Mouse (Mus musculus): Measurements from ENCODE around the gene Lrrc72.

Lrrc72 gene

GRCm38 (mm10) chr12:36189610-36190009, 63.6 kb downstream of the Lrrc72 start:
- DNase-seq (ENCODE audit: low spot score) = no peak

- DNase-seq (ENCODE audit: low spot score) = no peak
Observed at GRCm38 (mm10) chr12:36187081-36187480, 66.1 kb downstream of the Lrrc72 start.

- DNase-seq (ENCODE audit: low spot score) = no peak
Observed at GRCm38 (mm10) chr12:36182570-36182969, 70.6 kb downstream of the Lrrc72 start.

GRCm38 (mm10) chr12:36177227-36177626, 76.0 kb downstream of the Lrrc72 start:
- DNase-seq (ENCODE audit: low spot score) = no peak

GRCm38 (mm10) chr12:36165299-36165698, 87.9 kb downstream of the Lrrc72 start:
- no peak for DNase-seq (ENCODE audit: low spot score)

- no peak for DNase-seq (ENCODE audit: low spot score)
Observed at GRCm38 (mm10) chr12:36164126-36164791, 88.9 kb downstream of the Lrrc72 start.
